Mouse (Mus musculus) heart, adult 9 months (tissue): ENCODE data around the gene Pfdn2.

Experiments
- DNase-seq, 2 experiments: peaks; one replicate each; pipeline ENCODE4 v3.0.0; 2022; ENCODE audit warnings: low spot score in 2 of 2

Pfdn2 gene

GRCm38 (mm10) chr1:171407263-171407662 is 61.8 kb downstream of the Pfdn2 start:
- DNase-seq = no peak
